Mouse (Mus musculus) intestine, embryonic 16.5 days (tissue): Measurements from ENCODE around the gene Inpp5e. TPM values are rescaled to one million over a fixed set of nuclear protein-coding genes. Genes with fewer than 3 reads are reported as not detected.

Experiments
- ATAC-seq: fragments of 200-750 bp; cut with Nextera tagmentation; 2 replicates; pipeline ENCODE4 v1.8.0; 2017; ENCODE audit warnings: moderate TSS enrichment, moderate library complexity
- H3K27ac ChIP-seq: fragments of 300-500 bp; sonication (generic); 2 replicates; pipeline ENCODE4 v1.5.1; 2014; ENCODE audit warnings: mild to moderate bottlenecking, low read length
- H3K27me3 ChIP-seq: fragments of 300-500 bp; sonication (generic); replicated peaks from 2 replicates; pipeline ENCODE4 v1.6.1; 2014; ENCODE audit warnings: low read length, control low read depth, mixed read lengths; ENCODE audit not compliant: control insufficient read depth, insufficient read depth
- H3K36me3 ChIP-seq: fragments of 300-500 bp; sonication (generic); 2 replicates; pipeline ENCODE4 v1.6.1; 2014; ENCODE audit warnings: low read length, control low read depth; ENCODE audit not compliant: control insufficient read depth, insufficient read depth
- H3K4me1 ChIP-seq: fragments of 300-500 bp; sonication (generic); 2 replicates; pipeline ENCODE4 v1.6.1; 2014; ENCODE audit warnings: low read length, control low read depth, mixed read lengths; ENCODE audit not compliant: control insufficient read depth, insufficient read depth
- H3K4me2 ChIP-seq: fragments of 300-500 bp; sonication (generic); 2 replicates; pipeline ENCODE4 v1.6.1; 2014; ENCODE audit warnings: low read depth, low read length, control low read depth
- H3K4me3 ChIP-seq: fragments of 300-500 bp; sonication (generic); 2 replicates; pipeline ENCODE4 v1.5.1; 2014; ENCODE audit warnings: mild to moderate bottlenecking, low read length
- H3K9ac ChIP-seq: fragments of 300-500 bp; sonication (generic); 2 replicates; pipeline ENCODE4 v1.6.1; 2014; ENCODE audit warnings: low read depth, low read length
- H3K9me3 ChIP-seq: fragments of 300-500 bp; sonication (generic); 2 replicates; pipeline ENCODE4 v1.6.1; 2016; ENCODE audit warnings: low read length, control low read depth; ENCODE audit not compliant: control insufficient read depth
- WGBS: fragments of 180-500 bp; shearing (Covaris S2); extraction: QIAGEN DNeasy Blood & Tissue Kit; methylation state at CpG from one replicate; pipeline ENCODE4 v1.1.7; 2014; 5-methylcytosine and 5-hydroxymethylcytosine counted together
- polyA plus RNA-seq: library from polyadenylated mRNA; unstranded; fragments of >200 nt; fragmentation: Nextera tagmentation; extraction: Ambion mirVana; gene quantifications from 2 replicates; pipeline ENCODE4 v1.2.1, GENCODE M21; 2015

The Inpp5e gene
- polyA plus RNA-seq, 1 experiment from 2014 or later: 14.8 TPM

GRCm38 (mm10) chr2:26424541-26424940 is 15.5 kb upstream of the Inpp5e start:
- no peaks in the 10 kb centered on the region for H3K27me3 ChIP-seq
- H3K9ac ChIP-seq: no peak overlapping the region
- no peaks in the 10 kb centered on the region for H3K9me3 ChIP-seq
- no peak overlapping the region for H3K27ac ChIP-seq
- H3K4me1 ChIP-seq: 0 out of 2 replicates have a peak, but pooled peaks cover 3% of the 10 kb centered on the region
- no peak overlapping the region for H3K4me3 ChIP-seq
- no peak overlapping the region for H3K4me2 ChIP-seq
- WGBS: 96% methylated on average over 2 of the region's 2 CpGs
- peaks cover 33% of the 10 kb centered on the region for H3K36me3 ChIP-seq
- no peak for ATAC-seq

GRCm38 (mm10) chr2:26423086-26423485 is 14.1 kb upstream of the Inpp5e start:
- Histone ChIP-seq H3K27me3 (no peaks in the 10 kb centered on the region), H3K4me1 (0 out of 2 replicates have a peak, but pooled peaks cover 3% of the 10 kb centered on the region), H3K4me2 (no peak overlapping the region), H3K9me3 (no peaks in the 10 kb centered on the region), H3K4me3 (no peak overlapping the region), H3K9ac (no peak overlapping the region), H3K27ac (no peak overlapping the region), H3K36me3 (peaks cover 25% of the 10 kb centered on the region)
- WGBS: 84% methylated on average over 1 of the region's 1 CpGs
- ATAC-seq: peak; percentile 67

GRCm38 (mm10) chr2:26421969-26422368 is 13.0 kb upstream of the Inpp5e start:
- no peak for ATAC-seq
- no peak overlapping the region for H3K9ac ChIP-seq
- no peak overlapping the region for H3K4me2 ChIP-seq
- H3K27me3 ChIP-seq: no peaks in the 10 kb centered on the region
- H3K4me3 ChIP-seq: no peak overlapping the region
- H3K9me3 ChIP-seq: no peaks in the 10 kb centered on the region
- H3K4me1 ChIP-seq: 0 out of 2 replicates have a peak, but pooled peaks cover 3% of the 10 kb centered on the region
- no peak overlapping the region for H3K27ac ChIP-seq
- WGBS: 95% methylated on average over 2 of the region's 2 CpGs
- peaks cover 23% of the 10 kb centered on the region for H3K36me3 ChIP-seq

GRCm38 (mm10) chr2:26418120-26418519 is 9.1 kb upstream of the Inpp5e start:
- no peaks in the 10 kb centered on the region for H3K4me1 ChIP-seq
- no peak overlapping the region for H3K9ac ChIP-seq
- no peak overlapping the region for H3K27ac ChIP-seq
- WGBS: 81% methylated on average over 1 of the region's 1 CpGs
- no peak overlapping the region for H3K4me3 ChIP-seq
- ATAC-seq: no peak
- no peak overlapping the region for H3K4me2 ChIP-seq
- no peaks in the 10 kb centered on the region for H3K27me3 ChIP-seq
- no peaks in the 10 kb centered on the region for H3K9me3 ChIP-seq
- H3K36me3 ChIP-seq: peaks cover 21% of the 10 kb centered on the region

- no peak overlapping the region for H3K4me3 ChIP-seq
- H3K36me3 ChIP-seq: peaks cover 23% of the 10 kb centered on the region
- H3K4me1 ChIP-seq: no peaks in the 10 kb centered on the region
- H3K9me3 ChIP-seq: no peaks in the 10 kb centered on the region
- no peaks in the 10 kb centered on the region for H3K27me3 ChIP-seq
- H3K4me2 ChIP-seq: no peak overlapping the region
- no peak overlapping the region for H3K9ac ChIP-seq
- ATAC-seq: no peak
- H3K27ac ChIP-seq: no peak overlapping the region
Measured at GRCm38 (mm10) chr2:26417066-26417465, 8.1 kb upstream of the Inpp5e start.

GRCm38 (mm10) chr2:26410931-26411411 is 2.0 kb upstream of the Inpp5e start:
- H3K4me1 ChIP-seq: peaks cover 20% of the 10 kb centered on the region
- no peak overlapping the region for H3K9ac ChIP-seq
- no peak overlapping the region for H3K27ac ChIP-seq
- H3K4me3 ChIP-seq: no peak overlapping the region
- 63% methylated on average over 4 of the region's 5 CpGs for WGBS
- H3K9me3 ChIP-seq: no peaks in the 10 kb centered on the region
- no peak overlapping the region for H3K4me2 ChIP-seq
- H3K36me3 ChIP-seq: peaks cover 18% of the 10 kb centered on the region
- ATAC-seq: no peak
- H3K27me3 ChIP-seq: no peaks in the 10 kb centered on the region

GRCm38 (mm10) chr2:26410091-26410490 is 1.1 kb upstream of the Inpp5e start:
- H3K9me3 ChIP-seq: no peaks in the 10 kb centered on the region
- no peak overlapping the region for H3K4me2 ChIP-seq
- no peak for ATAC-seq
- no peaks in the 10 kb centered on the region for H3K27me3 ChIP-seq
- H3K4me1 ChIP-seq: peaks cover 27% of the 10 kb centered on the region
- H3K9ac ChIP-seq: no peak overlapping the region
- H3K36me3 ChIP-seq: peaks cover 10% of the 10 kb centered on the region
- H3K4me3 ChIP-seq: no peak overlapping the region
- WGBS: 67% methylated on average over 5 of the region's 5 CpGs
- H3K27ac ChIP-seq: no peak overlapping the region

- no peak for ATAC-seq
- Histone ChIP-seq H3K36me3 (peaks cover 8% of the 10 kb centered on the region), H3K4me2 (no peak overlapping the region), H3K4me3 (no peak overlapping the region), H3K27ac (no peak overlapping the region), H3K27me3 (no peaks in the 10 kb centered on the region), H3K4me1 (peaks cover 27% of the 10 kb centered on the region), H3K9me3 (no peaks in the 10 kb centered on the region), H3K9ac (no peak overlapping the region)
- WGBS: 55% methylated on average over 3 of the region's 3 CpGs
Measured at GRCm38 (mm10) chr2:26409362-26409761, 359 bp upstream of the Inpp5e start.

GRCm38 (mm10) chr2:26403306-26403705 is 5.7 kb downstream of the Inpp5e start:
- Histone ChIP-seq H3K9me3 (no peaks in the 10 kb centered on the region), H3K36me3 (peaks cover 16% of the 10 kb centered on the region; the same call in 1 of the 2 replicates), H3K4me1 (peaks cover 25% of the 10 kb centered on the region), H3K4me2 (no peak overlapping the region), H3K4me3 (no peak overlapping the region), H3K9ac (no peak overlapping the region), H3K27me3 (no peaks in the 10 kb centered on the region), H3K27ac (no peak overlapping the region)
- no peak for ATAC-seq
- 79% methylated on average over 8 of the region's 8 CpGs for WGBS

GRCm38 (mm10) chr2:26402265-26402664 is 6.7 kb downstream of the Inpp5e start:
- Histone ChIP-seq H3K4me1 (peaks cover 15% of the 10 kb centered on the region), H3K4me2 (no peak overlapping the region), H3K9me3 (no peaks in the 10 kb centered on the region), H3K36me3 (peaks cover 20% of the 10 kb centered on the region; the same call in 1 of the 2 replicates), H3K9ac (no peak overlapping the region), H3K27me3 (no peaks in the 10 kb centered on the region), H3K4me3 (no peak overlapping the region), H3K27ac (no peak overlapping the region)
- ATAC-seq: no peak
- 83% methylated on average over 1 of the region's 1 CpGs for WGBS
